Mouse (Mus musculus): ENCODE data around the gene Kmt2a.

DNA sequence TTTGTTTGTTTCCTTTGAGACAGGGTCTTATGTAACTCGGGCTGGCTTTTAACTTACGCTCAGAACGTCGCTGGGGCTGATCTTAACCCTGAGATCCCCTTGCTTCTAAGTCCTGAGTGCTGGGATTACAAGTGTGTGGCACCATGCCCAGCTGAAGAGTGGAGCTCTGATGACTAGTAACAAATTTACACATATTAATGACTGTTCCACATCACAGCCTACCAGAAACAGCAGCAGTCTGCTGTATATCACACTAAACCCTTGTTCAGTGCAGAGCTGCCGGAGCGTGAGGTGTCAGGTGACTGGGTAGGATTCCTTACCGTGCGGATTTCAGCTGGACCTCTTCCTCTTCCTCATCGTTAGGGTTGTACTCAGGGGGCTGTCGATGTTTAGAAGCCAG is 70.8 kb downstream of the Kmt2a start:
- TF ChIP-seq CTCF (IDR thresholded peaks at IDR 0.05; ENCODE audit: control insufficient read depth, insufficient read depth, insufficient replicate concordance, low read depth, low read length) = no peak
- no peak for TF ChIP-seq POLR2A (IDR thresholded peaks at IDR 0.05; ENCODE audit: control insufficient read depth, low read depth, low read length)
